Mouse (Mus musculus): Measurements from ENCODE around the gene Nr6a1. TPM values are rescaled to one million over a fixed set of nuclear protein-coding genes. Genes with fewer than 3 reads are reported as not detected.

Nr6a1 gene
- polyA plus RNA-seq, 1 experiment, result not detected

- WGBS, result 83% methylated on average over 1 of the region's 1 CpGs
- TF ChIP-seq POLR2A (IDR thresholded peaks at IDR 0.05; ENCODE audit: insufficient read depth, low read depth, low read length), result no peak
Measured at GRCm38 (mm10) chr2:38866711-38867110, 60.8 kb downstream of the Nr6a1 start.

GRCm38 (mm10) chr2:38864011-38864410 lies 63.5 kb downstream of the Nr6a1 start:
- 40% methylated on average over 4 of the region's 4 CpGs for WGBS
- TF ChIP-seq POLR2A (IDR thresholded peaks at IDR 0.05; ENCODE audit: insufficient read depth, low read depth, low read length), result no peak
- TF ChIP-seq CTCF (IDR thresholded peaks at IDR 0.05; ENCODE audit: insufficient read depth, low read depth, low read length), result no peak

More at GRCm38 (mm10) chr2:38866711-38867110, 60.8 kb downstream of the Nr6a1 start:
- no peaks in the 10 kb centered on the region for H3K4me1 ChIP-seq (ENCODE audit: control insufficient read depth, insufficient read depth, low read length)
- no peak overlapping the region for H3K4me3 ChIP-seq (ENCODE audit: insufficient read depth, low read depth, low read length)
- H3K27ac ChIP-seq (ENCODE audit: insufficient read depth, low read depth, low read length), result no peak overlapping the region

DNA sequence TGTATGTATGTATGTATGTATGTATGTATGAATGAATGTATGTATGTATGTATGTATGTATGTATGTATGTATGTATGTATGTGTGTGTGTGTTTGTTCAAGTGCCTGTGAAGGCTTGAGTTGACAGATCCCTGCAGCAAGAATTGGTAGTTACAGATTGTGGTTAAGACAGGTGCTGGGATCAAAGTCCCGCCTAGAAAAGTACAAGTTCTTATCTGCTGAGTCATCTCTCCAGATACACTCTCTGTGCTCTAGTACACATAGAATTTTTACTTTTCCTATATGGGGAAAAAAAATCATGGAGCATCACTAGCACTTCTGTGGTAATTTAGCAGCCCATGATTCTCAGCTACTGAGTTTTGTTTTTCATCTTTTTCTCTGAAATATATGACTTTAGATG lies 75.7 kb downstream of the Nr6a1 start:
- Histone ChIP-seq H3K4me1 (ENCODE audit: control insufficient read depth, insufficient read depth, low read length) (no peaks in the 10 kb centered on the region), H3K4me3 (ENCODE audit: insufficient read depth, low read depth, low read length) (no peak overlapping the region), H3K27ac (ENCODE audit: insufficient read depth, low read depth, low read length) (no peak overlapping the region)
- no peak for TF ChIP-seq POLR2A (IDR thresholded peaks at IDR 0.05; ENCODE audit: insufficient read depth, low read depth, low read length)
- 79% methylated on average over 1 of the region's 1 CpGs for WGBS

More at GRCm38 (mm10) chr2:38864011-38864410, 63.5 kb downstream of the Nr6a1 start:
- no peak overlapping the region for H3K4me3 ChIP-seq (ENCODE audit: insufficient read depth, low read depth, low read length)
- no peaks in the 10 kb centered on the region for H3K4me1 ChIP-seq (ENCODE audit: control insufficient read depth, insufficient read depth, low read length)
- H3K27ac ChIP-seq (ENCODE audit: insufficient read depth, low read depth, low read length), result no peak overlapping the region

DNA sequence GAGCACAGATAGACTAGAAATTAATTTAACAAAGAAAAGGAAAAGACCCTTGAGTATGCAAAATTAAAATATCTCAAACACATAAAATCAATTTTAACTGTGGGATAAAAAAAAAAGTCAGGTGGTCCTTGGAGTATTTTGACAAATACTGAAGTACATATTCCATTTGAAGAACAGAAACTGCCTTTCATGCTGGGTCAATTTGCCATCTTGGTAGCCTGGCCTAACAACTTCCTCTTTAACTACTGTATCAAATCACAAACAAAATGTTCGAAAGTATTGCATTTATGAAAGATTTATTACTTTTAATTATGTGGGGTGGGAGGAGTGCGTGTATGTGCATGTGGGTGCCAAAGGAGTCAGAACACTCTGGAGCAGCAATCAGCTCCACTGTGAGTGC lies 81.2 kb downstream of the Nr6a1 start:
- Histone ChIP-seq H3K27ac (ENCODE audit: insufficient read depth, low read depth, low read length) (no peak overlapping the region), H3K4me1 (ENCODE audit: control insufficient read depth, insufficient read depth, low read length) (no peaks in the 10 kb centered on the region), H3K4me3 (ENCODE audit: insufficient read depth, low read depth, low read length) (no peak overlapping the region)
- WGBS, result 92% methylated on average over 2 of the region's 2 CpGs
- TF ChIP-seq CTCF (IDR thresholded peaks at IDR 0.05; ENCODE audit: insufficient read depth, low read depth, low read length), result no peak
- TF ChIP-seq POLR2A (IDR thresholded peaks at IDR 0.05; ENCODE audit: insufficient read depth, low read depth, low read length), result no peak

- no peaks in the 10 kb centered on the region for H3K4me1 ChIP-seq (ENCODE audit: control insufficient read depth, insufficient read depth, low read length)
- no peak overlapping the region for H3K27ac ChIP-seq (ENCODE audit: insufficient read depth, low read depth, low read length)
- 98% methylated on average over 6 of the region's 6 CpGs for WGBS
- no peak for TF ChIP-seq CTCF (IDR thresholded peaks at IDR 0.05; ENCODE audit: insufficient read depth, low read depth, low read length)
- TF ChIP-seq POLR2A (IDR thresholded peaks at IDR 0.05; ENCODE audit: insufficient read depth, low read depth, low read length), result no peak
- H3K4me3 ChIP-seq (ENCODE audit: insufficient read depth, low read depth, low read length), result no peak overlapping the region
Measured at GRCm38 (mm10) chr2:38835489-38835888, 92.0 kb downstream of the Nr6a1 start.

- H3K4me1 ChIP-seq (ENCODE audit: control insufficient read depth, insufficient read depth, low read length), result no peaks in the 10 kb centered on the region
- no peak for TF ChIP-seq POLR2A (IDR thresholded peaks at IDR 0.05; ENCODE audit: insufficient read depth, low read depth, low read length)
- TF ChIP-seq CTCF (IDR thresholded peaks at IDR 0.05; ENCODE audit: insufficient read depth, low read depth, low read length), result no peak
Measured at GRCm38 (mm10) chr2:38831976-38832375, 95.5 kb downstream of the Nr6a1 start.

GRCm38 (mm10) chr2:38829521-38829920 lies 98.0 kb downstream of the Nr6a1 start:
- H3K4me1 ChIP-seq (ENCODE audit: control insufficient read depth, insufficient read depth, low read length), result no peaks in the 10 kb centered on the region
- no peak overlapping the region for H3K4me3 ChIP-seq (ENCODE audit: insufficient read depth, low read depth, low read length)
- no peak overlapping the region for H3K27ac ChIP-seq (ENCODE audit: insufficient read depth, low read depth, low read length)
- WGBS, result 87% methylated on average over 1 of the region's 1 CpGs
- TF ChIP-seq CTCF (IDR thresholded peaks at IDR 0.05; ENCODE audit: insufficient read depth, low read depth, low read length), result no peak
- TF ChIP-seq POLR2A (IDR thresholded peaks at IDR 0.05; ENCODE audit: insufficient read depth, low read depth, low read length), result no peak

More at GRCm38 (mm10) chr2:38831976-38832375, 95.5 kb downstream of the Nr6a1 start:
- no peak overlapping the region for H3K4me3 ChIP-seq (ENCODE audit: insufficient read depth, low read depth, low read length)
- H3K27ac ChIP-seq (ENCODE audit: insufficient read depth, low read depth, low read length), result no peak overlapping the region

- H3K27ac ChIP-seq (ENCODE audit: insufficient read depth, low read depth, low read length), result no peak overlapping the region
- H3K4me1 ChIP-seq (ENCODE audit: control insufficient read depth, insufficient read depth, low read length), result no peaks in the 10 kb centered on the region
- H3K4me3 ChIP-seq (ENCODE audit: insufficient read depth, low read depth, low read length), result no peak overlapping the region
- WGBS, result 95% methylated on average over 3 of the region's 3 CpGs
- TF ChIP-seq POLR2A (IDR thresholded peaks at IDR 0.05; ENCODE audit: insufficient read depth, low read depth, low read length), result no peak
- TF ChIP-seq CTCF (IDR thresholded peaks at IDR 0.05; ENCODE audit: insufficient read depth, low read depth, low read length), result no peak
Measured at GRCm38 (mm10) chr2:38827801-38828306, 99.6 kb downstream of the Nr6a1 start.

- H3K27ac ChIP-seq (ENCODE audit: insufficient read depth, low read depth, low read length), result no peak overlapping the region
- H3K4me1 ChIP-seq (ENCODE audit: control insufficient read depth, insufficient read depth, low read length), result no peaks in the 10 kb centered on the region
- TF ChIP-seq POLR2A (IDR thresholded peaks at IDR 0.05; ENCODE audit: insufficient read depth, low read depth, low read length) (no peak), CTCF (IDR thresholded peaks at IDR 0.05; ENCODE audit: insufficient read depth, low read depth, low read length) (no peak)
- no peak overlapping the region for H3K4me3 ChIP-seq (ENCODE audit: insufficient read depth, low read depth, low read length)
Measured at GRCm38 (mm10) chr2:38826189-38826588, 101.3 kb downstream of the Nr6a1 start.
